Mouse (Mus musculus): ENCODE data around the gene Scin.
"Not testable (repeated sequence)": the region's sequence is repeated elsewhere in the genome, so short reads cannot be mapped to it uniquely, and the experiment has no call there.

GRCm38 (mm10) chr12:40175171-40175570 lies 41.1 kb upstream of the Scin start:
- TF ChIP-seq CTCF (IDR thresholded peaks at IDR 0.05; ENCODE audit: low read depth, low read length); GATA1 (IDR thresholded peaks at IDR 0.05; ENCODE audit: borderline replicate concordance, low read length); POLR2AphosphoS5 (IDR thresholded peaks at IDR 0.05; ENCODE audit: insufficient replicate concordance, low read depth, low read length): not testable (repeated sequence)
